Mouse (Mus musculus): Measurements from ENCODE around the gene Lnx2. TPM values are rescaled to one million over a fixed set of nuclear protein-coding genes. Genes with fewer than 3 reads are reported as not detected.

Lnx2 gene
- total RNA-seq, 1 experiment = 11.6 TPM

DNA sequence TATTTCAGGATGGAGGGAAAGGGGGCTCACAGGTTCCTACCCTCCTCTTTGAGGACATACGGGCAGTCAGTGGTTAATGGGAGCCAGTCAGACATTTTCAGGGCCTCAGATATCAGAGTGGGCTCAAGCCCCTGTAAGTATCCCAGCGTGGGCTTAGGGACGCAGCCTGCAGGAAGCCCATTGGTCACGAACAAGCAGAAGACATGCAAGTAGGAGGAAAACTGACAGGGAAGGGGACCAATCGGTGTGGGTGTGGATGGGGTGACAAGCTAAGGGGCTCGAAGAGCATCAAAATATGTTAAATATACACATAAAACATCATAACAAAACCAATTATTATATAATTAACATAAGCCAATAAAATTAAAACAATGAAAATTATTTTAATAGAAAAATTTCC is 22.1 kb downstream of the Lnx2 start:
- Histone ChIP-seq H3K27ac (ENCODE audit: insufficient read depth, low read depth, low read length, poor library complexity, severe bottlenecking) (no peak overlapping the region), H3K9ac (ENCODE audit: insufficient read depth, low read depth, low read length, poor library complexity, severe bottlenecking) (no peak overlapping the region), H3K36me3 (ENCODE audit: control insufficient read depth, insufficient read depth, low read length, poor library complexity, severe bottlenecking) (no peaks in the 10 kb centered on the region; the same call in 1 of the 2 replicates), H3K9me3 (ENCODE audit: control insufficient read depth, insufficient read depth, low read depth, low read length) (no peaks in the 10 kb centered on the region), H3K4me3 (ENCODE audit: insufficient read depth in 1 of 2, low read depth in 1 of 2, low read length in 2 of 2, poor library complexity in 1 of 2, severe bottlenecking in 1 of 2) (no peak overlapping the region), H3K4me1 (ENCODE audit: control insufficient read depth in 2 of 2, insufficient read depth in 2 of 2, low read length in 2 of 2, poor library complexity in 1 of 2) (0 out of 4 replicates have a peak, but pooled peaks cover 0 to 2% of the 10 kb centered on the region in 2 experiments)
- TF ChIP-seq ZC3H11A (IDR thresholded peaks at IDR 0.05; ENCODE audit: borderline replicate concordance, low read depth, low read length) (no peak), MAFK (IDR thresholded peaks at IDR 0.05; ENCODE audit: insufficient read depth, low read depth, low read length) (no peak), HCFC1 (IDR thresholded peaks at IDR 0.05; ENCODE audit: borderline replicate concordance, insufficient read depth, low read length) (no peak), ZNF384 (IDR thresholded peaks at IDR 0.05; ENCODE audit: low read depth, low read length) (no peak), CHD2 (IDR thresholded peaks at IDR 0.05; ENCODE audit: low read depth, low read length) (no peak)
- in situ Hi-C loops (cut with MboI; ENCODE audit: low sequenced_read_pairs in 2 of 2, unreplicated experiment in 2 of 2) = no loop called here
- DNase-seq (ENCODE audit: low read depth, low spot score) = no peak

DNA sequence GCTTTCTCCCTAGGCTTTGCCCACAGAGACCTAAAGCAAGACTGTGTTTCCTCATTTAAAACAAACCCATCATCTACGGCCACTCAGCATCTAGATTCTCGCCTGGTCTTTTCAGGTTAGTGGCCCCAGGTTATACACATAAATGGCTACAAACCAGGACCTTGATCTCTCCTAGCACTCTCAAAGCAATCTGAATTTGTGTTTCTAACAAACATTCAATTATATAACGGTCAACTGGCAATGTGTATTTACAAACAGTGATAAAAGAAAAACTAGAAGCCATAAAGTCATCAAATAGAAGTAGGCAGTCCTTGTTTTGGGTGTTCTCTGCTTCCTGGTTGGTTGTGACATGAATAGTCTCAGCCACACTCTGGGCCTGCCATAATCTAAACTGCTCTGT is 22.9 kb downstream of the Lnx2 start:
- in situ Hi-C loops (cut with MboI; ENCODE audit: low sequenced_read_pairs in 2 of 2, unreplicated experiment in 2 of 2) = no loop called here

DNA sequence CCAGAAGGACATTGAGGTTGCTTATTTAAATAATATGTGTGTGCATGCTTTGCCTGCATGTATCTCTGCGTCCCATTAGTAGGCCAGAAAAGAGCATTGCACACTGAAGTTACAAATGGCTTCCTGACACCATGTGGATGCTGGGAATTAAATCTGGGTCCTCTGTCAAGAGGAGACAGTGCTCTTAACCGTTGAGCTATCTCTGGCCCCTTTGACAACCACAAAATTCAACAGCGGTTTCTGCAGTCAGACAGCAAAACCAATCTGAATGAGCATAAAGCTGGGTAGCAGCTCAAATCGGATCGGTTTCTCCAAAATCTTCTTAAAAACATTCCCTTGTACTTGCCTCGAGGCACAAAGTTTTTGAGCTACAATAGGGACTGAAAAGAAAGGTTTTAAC is 23.3 kb downstream of the Lnx2 start:
- no peaks in the 10 kb centered on the region; the same call in 1 of the 2 replicates for H3K36me3 ChIP-seq (ENCODE audit: control insufficient read depth, insufficient read depth, low read length, poor library complexity, severe bottlenecking)
- H3K9ac ChIP-seq (ENCODE audit: insufficient read depth, low read depth, low read length, poor library complexity, severe bottlenecking) = no peak overlapping the region
- no peak for DNase-seq (ENCODE audit: low read depth, low spot score)
- TF ChIP-seq HCFC1 (IDR thresholded peaks at IDR 0.05; ENCODE audit: borderline replicate concordance, insufficient read depth, low read length) (no peak), ZNF384 (IDR thresholded peaks at IDR 0.05; ENCODE audit: low read depth, low read length) (no peak), MAFK (IDR thresholded peaks at IDR 0.05; ENCODE audit: insufficient read depth, low read depth, low read length) (no peak), ZC3H11A (IDR thresholded peaks at IDR 0.05; ENCODE audit: borderline replicate concordance, low read depth, low read length) (no peak), CHD2 (IDR thresholded peaks at IDR 0.05; ENCODE audit: low read depth, low read length) (no peak)
- in situ Hi-C loops (cut with MboI; ENCODE audit: low sequenced_read_pairs in 2 of 2, unreplicated experiment in 2 of 2) = no loop called here
- H3K27ac ChIP-seq (ENCODE audit: insufficient read depth, low read depth, low read length, poor library complexity, severe bottlenecking) = no peak overlapping the region
- H3K4me1 ChIP-seq (ENCODE audit: control insufficient read depth in 2 of 2, insufficient read depth in 2 of 2, low read length in 2 of 2, poor library complexity in 1 of 2) = 0 out of 4 replicates have a peak, but pooled peaks cover 0 to 2% of the 10 kb centered on the region in 2 experiments
- H3K9me3 ChIP-seq (ENCODE audit: control insufficient read depth, insufficient read depth, low read depth, low read length) = no peaks in the 10 kb centered on the region
- no peak overlapping the region for H3K4me3 ChIP-seq (ENCODE audit: insufficient read depth in 1 of 2, low read depth in 1 of 2, low read length in 2 of 2, poor library complexity in 1 of 2, severe bottlenecking in 1 of 2)

More for the DNA sequence above, 22.9 kb downstream of the Lnx2 start:
- TF ChIP-seq MAFK (IDR thresholded peaks at IDR 0.05; ENCODE audit: insufficient read depth, low read depth, low read length) (no peak), HCFC1 (IDR thresholded peaks at IDR 0.05; ENCODE audit: borderline replicate concordance, insufficient read depth, low read length) (no peak), ZNF384 (IDR thresholded peaks at IDR 0.05; ENCODE audit: low read depth, low read length) (no peak), ZC3H11A (IDR thresholded peaks at IDR 0.05; ENCODE audit: borderline replicate concordance, low read depth, low read length) (no peak), CHD2 (IDR thresholded peaks at IDR 0.05; ENCODE audit: low read depth, low read length) (no peak)
- no peak overlapping the region for H3K27ac ChIP-seq (ENCODE audit: insufficient read depth, low read depth, low read length, poor library complexity, severe bottlenecking)
- 0 out of 4 replicates have a peak, but pooled peaks cover 0 to 2% of the 10 kb centered on the region in 2 experiments for H3K4me1 ChIP-seq (ENCODE audit: control insufficient read depth in 2 of 2, insufficient read depth in 2 of 2, low read length in 2 of 2, poor library complexity in 1 of 2)
- H3K4me3 ChIP-seq (ENCODE audit: insufficient read depth in 1 of 2, low read depth in 1 of 2, low read length in 2 of 2, poor library complexity in 1 of 2, severe bottlenecking in 1 of 2) = no peak overlapping the region
- H3K9ac ChIP-seq (ENCODE audit: insufficient read depth, low read depth, low read length, poor library complexity, severe bottlenecking) = no peak overlapping the region
- H3K9me3 ChIP-seq (ENCODE audit: control insufficient read depth, insufficient read depth, low read depth, low read length) = no peaks in the 10 kb centered on the region
- no peaks in the 10 kb centered on the region; the same call in 1 of the 2 replicates for H3K36me3 ChIP-seq (ENCODE audit: control insufficient read depth, insufficient read depth, low read length, poor library complexity, severe bottlenecking)
- no peak for DNase-seq (ENCODE audit: low read depth, low spot score)

DNA sequence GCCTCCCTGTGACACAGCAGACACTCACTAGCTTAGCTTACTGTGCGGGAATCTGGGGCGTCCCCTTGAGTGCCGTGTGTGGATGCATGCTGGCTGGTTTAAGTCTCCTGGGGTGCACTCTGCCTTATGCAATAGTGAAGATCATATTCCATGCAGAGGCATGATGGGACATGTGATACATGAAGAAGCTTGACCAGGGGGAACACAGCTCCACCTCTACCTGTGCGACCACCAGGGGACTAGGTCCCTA is 24.2 kb downstream of the Lnx2 start:
- DNase-seq (ENCODE audit: low read depth, low spot score) = no peak
- no peaks in the 10 kb centered on the region; the same call in 1 of the 2 replicates for H3K36me3 ChIP-seq (ENCODE audit: control insufficient read depth, insufficient read depth, low read length, poor library complexity, severe bottlenecking)
- H3K4me3 ChIP-seq (ENCODE audit: insufficient read depth in 1 of 2, low read depth in 1 of 2, low read length in 2 of 2, poor library complexity in 1 of 2, severe bottlenecking in 1 of 2) = no peak overlapping the region
- H3K27ac ChIP-seq (ENCODE audit: insufficient read depth, low read depth, low read length, poor library complexity, severe bottlenecking) = no peak overlapping the region
- H3K4me1 ChIP-seq (ENCODE audit: control insufficient read depth in 2 of 2, insufficient read depth in 2 of 2, low read length in 2 of 2, poor library complexity in 1 of 2) = 0 out of 4 replicates have a peak, but pooled peaks cover 0 to 2% of the 10 kb centered on the region in 2 experiments
- in situ Hi-C loops (cut with MboI; ENCODE audit: low sequenced_read_pairs in 2 of 2, unreplicated experiment in 2 of 2) = no loop called here
- H3K9me3 ChIP-seq (ENCODE audit: control insufficient read depth, insufficient read depth, low read depth, low read length) = no peaks in the 10 kb centered on the region
- TF ChIP-seq ZC3H11A (IDR thresholded peaks at IDR 0.05; ENCODE audit: borderline replicate concordance, low read depth, low read length) = no peak
- TF ChIP-seq HCFC1 (IDR thresholded peaks at IDR 0.05; ENCODE audit: borderline replicate concordance, insufficient read depth, low read length) = no peak
- TF ChIP-seq CHD2 (IDR thresholded peaks at IDR 0.05; ENCODE audit: low read depth, low read length) = no peak
- no peak overlapping the region for H3K9ac ChIP-seq (ENCODE audit: insufficient read depth, low read depth, low read length, poor library complexity, severe bottlenecking)

All from ES-E14 (cell line).